Mouse (Mus musculus) E14TG2a.4 (cell line): ENCODE results near the gene Fer.

Source experiments
- H3K27me3 ChIP-seq: 2 replicates; pipeline ENCODE4 v1.6.1; 2014; ENCODE audit warnings: low read length, control low read depth; ENCODE audit not compliant: insufficient read depth
- H3K36me3 ChIP-seq: 2 replicates; pipeline ENCODE4 v1.6.1; 2014; ENCODE audit warnings: low read length, control low read depth; ENCODE audit not compliant: insufficient read depth
- H3K4me1 ChIP-seq: replicated peaks from 2 replicates; pipeline ENCODE4 v1.6.1; 2014; ENCODE audit warnings: low read depth, low read length, control low read depth
- H3K4me3 ChIP-seq: replicated peaks from 2 replicates; pipeline ENCODE4 v1.5.1; 2014; ENCODE audit warnings: mild to moderate bottlenecking, low read length
- H3K9me3 ChIP-seq: 2 replicates; pipeline ENCODE4 v1.6.1; 2014; ENCODE audit warnings: low read length, control low read depth
- CTCF ChIP-seq: conservative IDR thresholded peaks from 2 replicates; pipeline ENCODE4 v1.5.1; 2014; ENCODE audit warnings: low read length
- NANOG ChIP-seq: IDR thresholded peaks from 2 replicates; pipeline ENCODE4 v1.6.1; 2014; ENCODE audit warnings: borderline replicate concordance, low read length, mixed read lengths
- POU5F1 ChIP-seq: IDR thresholded peaks from 2 replicates; pipeline ENCODE4 v1.6.1; 2014; ENCODE audit warnings: low read length, borderline replicate concordance

The Fer gene

DNA sequence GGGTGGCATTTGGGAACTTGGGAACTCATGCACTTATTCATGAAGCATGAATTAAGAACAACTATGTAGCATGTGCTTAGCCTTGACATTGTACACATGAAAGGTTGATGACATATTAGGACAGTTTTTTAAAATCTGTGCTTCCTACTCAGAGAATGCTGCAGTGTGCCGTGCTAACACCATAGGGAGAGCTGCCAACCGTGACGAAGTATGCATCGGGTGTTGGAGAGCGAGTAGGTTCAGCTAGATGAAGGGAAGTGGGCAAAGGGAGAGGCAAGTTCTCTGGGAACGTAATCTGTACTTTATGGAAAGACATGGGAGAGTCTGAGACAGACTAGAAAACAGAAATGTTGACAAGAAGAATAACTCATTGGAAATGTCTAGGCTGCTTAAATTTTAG lies 253.9 kb downstream of the Fer start:
- Histone ChIP-seq H3K36me3 (no peaks in the 10 kb centered on the region), H3K4me3 (no peak overlapping the region), H3K27me3 (no peaks in the 10 kb centered on the region), H3K4me1 (no peaks in the 10 kb centered on the region), H3K9me3 (no peaks in the 10 kb centered on the region)
- TF ChIP-seq NANOG (no peak), CTCF (no peak), POU5F1 (no peak)

DNA sequence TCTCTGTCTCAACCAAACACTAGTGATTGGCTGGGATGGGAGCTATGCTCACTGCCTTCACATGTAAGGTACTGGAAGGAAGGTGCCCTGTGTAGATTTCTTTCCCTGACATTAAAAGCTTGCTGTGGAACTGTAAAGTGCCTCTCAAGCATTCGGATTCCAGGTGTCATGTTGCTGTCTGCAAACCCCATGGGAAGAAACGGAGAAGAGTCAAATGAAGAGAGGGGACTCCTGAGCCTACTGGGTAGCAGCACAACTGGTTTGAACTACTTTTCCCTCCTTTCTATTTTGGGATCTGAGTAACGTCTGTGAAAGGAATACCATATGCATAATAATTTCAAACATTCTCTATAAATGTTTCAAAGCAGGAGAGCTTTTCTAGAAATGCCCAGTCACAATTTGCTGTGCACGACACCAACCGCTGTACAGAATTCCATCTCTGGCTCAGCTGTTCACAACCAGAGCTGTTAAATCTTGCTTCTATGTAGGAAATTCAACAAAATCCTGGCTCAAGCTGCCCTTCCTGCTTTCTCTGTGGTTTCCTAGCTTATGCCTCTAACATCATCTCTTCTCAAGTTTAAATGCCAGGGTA lies 256.9 kb downstream of the Fer start:
- no peak for TF ChIP-seq POU5F1
- TF ChIP-seq CTCF: no peak
- no peak for TF ChIP-seq NANOG
- Histone ChIP-seq H3K4me1 (no peaks in the 10 kb centered on the region), H3K9me3 (no peaks in the 10 kb centered on the region), H3K36me3 (no peaks in the 10 kb centered on the region), H3K4me3 (no peak overlapping the region), H3K27me3 (no peaks in the 10 kb centered on the region)

DNA sequence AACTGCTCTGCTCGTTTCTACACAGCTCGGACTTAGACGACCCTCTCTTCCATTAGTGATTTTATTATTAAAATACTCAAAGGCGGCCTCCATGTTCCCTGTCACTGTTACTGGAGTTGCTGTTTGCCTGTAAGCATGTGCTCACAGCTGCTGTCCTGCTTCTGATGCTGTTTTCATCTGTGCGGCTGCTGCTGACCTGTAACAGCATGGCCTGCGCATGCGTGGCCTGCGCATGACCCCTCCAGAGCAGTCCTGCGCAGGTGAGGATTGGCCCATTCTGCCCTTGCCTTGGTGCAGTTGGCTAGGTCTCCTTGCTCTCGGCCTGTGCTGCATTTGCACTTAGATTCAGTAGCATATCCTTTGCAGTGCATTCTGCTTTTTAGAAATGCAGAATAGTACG lies 259.7 kb downstream of the Fer start:
- H3K27me3 ChIP-seq: no peaks in the 10 kb centered on the region
- H3K4me3 ChIP-seq: no peak overlapping the region
- TF ChIP-seq POU5F1 (no peak), NANOG (no peak), CTCF (no peak)
- H3K9me3 ChIP-seq: no peaks in the 10 kb centered on the region
- no peaks in the 10 kb centered on the region for H3K36me3 ChIP-seq
- no peaks in the 10 kb centered on the region for H3K4me1 ChIP-seq

DNA sequence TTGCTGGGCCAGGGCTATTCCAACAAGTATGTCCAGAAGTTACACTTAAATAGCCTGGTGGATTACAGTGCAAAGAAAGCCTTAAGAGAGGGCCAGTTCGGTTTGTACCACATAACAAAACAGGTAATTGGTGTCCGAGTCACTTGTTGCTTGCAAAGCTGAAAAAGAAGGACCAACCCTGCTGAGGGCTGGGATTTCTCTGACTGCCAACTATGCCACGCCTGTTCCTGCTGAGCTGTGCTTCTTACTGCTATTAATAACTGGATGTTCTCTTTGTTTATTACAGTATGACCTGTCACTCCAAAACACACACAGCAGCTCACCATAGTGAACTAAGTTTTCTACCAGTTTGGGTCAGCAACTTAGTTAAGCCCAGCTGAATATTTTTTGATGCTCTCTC lies 260.9 kb downstream of the Fer start:
- Histone ChIP-seq H3K36me3 (no peaks in the 10 kb centered on the region), H3K27me3 (no peaks in the 10 kb centered on the region), H3K4me1 (no peaks in the 10 kb centered on the region), H3K9me3 (no peaks in the 10 kb centered on the region), H3K4me3 (no peak overlapping the region)
- no peak for TF ChIP-seq NANOG
- no peak for TF ChIP-seq CTCF
- no peak for TF ChIP-seq POU5F1

DNA sequence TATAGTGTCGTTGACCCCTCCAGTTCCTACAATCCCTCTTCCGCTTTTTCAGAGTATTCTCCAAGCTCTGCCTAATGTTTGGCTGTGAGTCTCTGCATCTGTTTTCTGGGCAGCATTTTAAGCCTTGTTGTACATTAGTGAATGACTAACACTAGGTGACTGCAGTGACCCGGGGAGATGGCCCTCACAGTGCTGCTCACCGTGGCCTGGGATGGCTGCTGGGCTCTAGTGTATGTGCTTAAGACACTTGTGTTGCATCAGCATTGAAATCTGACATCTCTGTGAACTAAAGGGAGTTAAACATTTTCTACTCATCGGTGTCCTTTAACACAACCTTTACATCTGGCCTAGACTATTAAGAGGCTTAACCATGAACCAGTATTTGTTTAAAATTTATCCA lies 264.0 kb downstream of the Fer start:
- H3K4me1 ChIP-seq: peaks cover 3% of the 10 kb centered on the region
- no peak overlapping the region for H3K4me3 ChIP-seq
- no peaks in the 10 kb centered on the region for H3K9me3 ChIP-seq
- no peaks in the 10 kb centered on the region for H3K36me3 ChIP-seq
- TF ChIP-seq CTCF (no peak), POU5F1 (no peak), NANOG (no peak)
- no peaks in the 10 kb centered on the region for H3K27me3 ChIP-seq

DNA sequence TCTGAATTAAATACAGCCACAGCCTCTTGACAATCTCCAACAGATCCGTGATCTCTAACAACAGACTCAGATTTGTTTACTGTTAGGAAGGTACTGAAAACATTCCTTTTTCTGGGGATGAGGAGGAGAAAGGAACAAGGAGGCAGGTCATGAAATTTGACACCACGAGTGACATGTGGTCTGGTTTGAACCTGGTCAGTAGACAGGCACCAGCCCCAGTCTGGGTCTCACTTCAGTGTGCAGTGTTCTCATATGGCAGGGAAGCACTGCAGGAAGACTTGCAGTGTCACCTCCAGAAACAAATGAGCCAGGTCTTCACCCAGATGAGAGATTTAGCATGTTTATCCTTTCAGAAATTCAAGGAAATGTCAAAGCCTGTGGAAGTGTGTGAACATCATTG lies 266.9 kb downstream of the Fer start:
- TF ChIP-seq NANOG: no peak
- peaks cover 19% of the 10 kb centered on the region for H3K4me1 ChIP-seq
- H3K27me3 ChIP-seq: no peaks in the 10 kb centered on the region
- no peaks in the 10 kb centered on the region for H3K9me3 ChIP-seq
- H3K4me3 ChIP-seq: no peak overlapping the region
- no peaks in the 10 kb centered on the region for H3K36me3 ChIP-seq

DNA sequence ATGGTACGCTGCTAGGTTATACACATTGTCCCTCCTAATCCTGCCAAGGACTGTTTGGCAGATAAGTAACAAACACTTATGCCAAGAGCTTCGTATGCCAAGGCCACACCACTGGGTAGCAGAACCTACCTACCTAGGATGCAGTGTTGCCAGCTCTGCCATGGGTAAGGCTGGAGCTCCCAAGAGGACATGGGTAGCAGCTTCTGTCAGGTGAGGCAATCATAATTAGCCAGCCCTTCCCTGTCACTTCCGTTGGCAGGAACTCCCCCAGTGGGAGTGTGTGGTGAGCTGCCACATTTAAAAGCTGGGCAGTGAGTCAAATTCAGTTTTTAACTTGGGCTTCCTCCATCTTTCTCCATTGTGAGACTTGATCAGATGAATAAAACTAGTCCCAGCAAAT lies 267.5 kb downstream of the Fer start:
- Histone ChIP-seq H3K9me3 (no peaks in the 10 kb centered on the region), H3K27me3 (no peaks in the 10 kb centered on the region), H3K4me1 (peaks cover 19% of the 10 kb centered on the region), H3K4me3 (no peak overlapping the region), H3K36me3 (no peaks in the 10 kb centered on the region)
- TF ChIP-seq POU5F1 (no peak), NANOG (no peak), CTCF (no peak)

DNA sequence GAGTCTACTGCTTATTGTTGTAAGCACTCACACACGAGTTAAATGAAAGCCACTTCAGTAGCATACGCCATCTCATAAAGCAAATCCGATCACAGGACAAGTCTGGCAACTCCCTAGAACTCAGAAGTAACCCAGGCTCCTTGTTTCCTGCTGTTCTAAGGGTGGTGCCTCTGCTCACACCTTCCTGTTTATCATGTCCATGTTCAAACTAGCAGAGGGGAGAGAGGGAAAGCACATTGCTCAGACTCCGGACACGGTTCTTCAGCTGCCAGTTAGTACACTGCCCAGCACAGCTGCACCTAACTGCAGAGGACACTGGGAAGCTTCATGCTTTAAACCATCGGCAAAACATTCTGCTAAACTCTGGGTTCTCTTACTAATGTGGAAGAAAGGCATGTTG lies 269.3 kb downstream of the Fer start:
- TF ChIP-seq POU5F1 (no peak), NANOG (no peak), CTCF (no peak)

DNA sequence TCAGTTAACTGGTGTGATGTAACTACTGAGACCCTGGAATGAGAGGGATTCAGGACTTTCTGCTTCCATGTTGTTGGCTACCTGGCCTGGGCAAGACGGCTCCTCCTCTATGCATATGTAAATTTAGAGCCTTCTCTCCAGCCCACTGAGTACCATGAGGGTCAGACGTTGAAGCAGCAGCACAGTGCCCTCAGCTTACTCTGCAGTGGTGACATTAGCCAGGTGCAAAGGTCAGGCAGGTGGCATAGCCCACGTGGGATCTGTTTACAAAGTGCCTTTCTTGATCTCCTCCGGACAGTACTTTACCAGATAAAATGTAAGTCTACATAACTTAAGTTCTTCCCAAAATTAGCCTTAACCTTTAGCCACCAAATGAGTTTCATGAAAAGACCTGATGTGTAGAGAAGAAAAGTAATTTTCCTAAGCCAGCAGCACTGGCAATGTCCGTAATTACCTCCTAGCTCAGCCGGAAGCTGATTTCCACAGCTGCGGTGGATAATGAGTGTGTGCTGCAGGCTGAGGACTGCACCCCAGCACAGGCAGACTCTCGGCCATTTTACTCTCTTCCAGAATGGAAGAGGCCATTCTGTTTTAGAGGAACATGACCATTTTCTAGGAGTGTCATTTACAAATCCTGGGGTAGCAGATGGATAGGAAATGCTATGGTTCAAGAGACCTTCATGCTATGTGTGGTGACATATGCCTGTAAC lies 273.2 kb downstream of the Fer start:
- TF ChIP-seq POU5F1: no peak
- no peak for TF ChIP-seq CTCF
- no peak for TF ChIP-seq NANOG
- Histone ChIP-seq H3K4me1 (peaks cover 21% of the 10 kb centered on the region), H3K36me3 (peaks cover 33% of the 10 kb centered on the region), H3K9me3 (no peaks in the 10 kb centered on the region), H3K4me3 (no peak overlapping the region), H3K27me3 (no peaks in the 10 kb centered on the region)

More for the DNA sequence above, 269.3 kb downstream of the Fer start:
- Histone ChIP-seq H3K36me3 (no peaks in the 10 kb centered on the region), H3K27me3 (no peaks in the 10 kb centered on the region), H3K4me3 (no peak overlapping the region), H3K4me1 (peaks cover 21% of the 10 kb centered on the region), H3K9me3 (no peaks in the 10 kb centered on the region)
